Mouse (Mus musculus) right cerebral cortex, postnatal 10 days (tissue): ENCODE measurements around the gene Cox7a2.

ENCODE experiments used
- DNase-seq, 2 experiments: peaks; one replicate each; pipeline ENCODE4 v3.0.0; 2021; ENCODE audit warnings: low spot score in 2 of 2

Cox7a2 gene

DNA sequence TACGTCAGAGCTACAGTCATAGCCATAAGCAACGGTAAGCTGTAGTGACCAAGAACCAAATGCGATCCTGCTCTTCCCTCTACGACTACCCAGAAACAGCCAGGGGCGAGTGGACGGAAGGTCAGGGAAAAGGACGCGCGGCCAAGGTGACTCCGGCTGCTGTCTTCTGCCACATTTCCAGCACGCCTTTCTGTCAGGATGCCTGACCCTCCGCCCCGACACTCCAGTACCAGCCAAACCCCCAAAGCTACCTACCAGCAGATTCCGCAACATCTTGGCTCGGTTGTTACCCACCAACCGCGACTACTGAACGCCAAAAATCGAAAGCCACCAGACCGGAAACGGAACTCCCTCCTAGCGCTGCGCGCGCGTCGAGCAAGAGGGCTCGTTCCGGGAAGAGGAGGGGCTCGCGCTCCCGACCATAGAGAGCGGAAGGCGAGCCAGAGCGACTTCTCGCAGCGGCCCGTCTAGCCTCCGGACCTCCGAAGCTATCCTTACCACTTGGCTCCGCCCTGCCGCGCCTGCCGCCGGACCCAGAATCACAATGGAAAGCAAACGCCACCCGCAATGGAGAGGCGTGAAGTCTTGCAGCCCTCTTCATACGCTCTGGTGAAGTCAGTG lies at the start of gene Cox7a2:
Gene Cox7a2 (minus strand): TSS at position 494 of the 621 bp plus-strand sequence.
- DNase-seq = peak; percentile 96

DNA sequence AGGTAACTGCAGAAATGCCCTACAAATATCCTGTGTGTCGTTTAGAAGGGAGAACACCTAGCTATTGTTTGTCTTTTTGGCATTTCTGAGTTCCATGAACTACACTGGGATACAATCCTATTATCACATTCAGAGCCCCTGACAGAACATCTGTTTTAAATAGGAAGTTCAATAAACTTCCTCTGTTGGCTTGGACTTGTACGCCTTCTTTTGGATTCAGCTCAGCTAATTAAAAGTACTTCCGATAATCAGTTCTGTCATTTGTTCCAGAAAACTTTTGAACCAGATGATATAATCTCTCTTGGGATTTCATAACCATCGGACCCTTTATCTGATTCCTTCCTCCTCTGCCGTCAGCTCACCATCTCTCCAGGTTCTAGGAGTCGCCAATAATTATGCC lies 49.7 kb upstream of the Cox7a2 start:
- DNase-seq = no peak

DNA sequence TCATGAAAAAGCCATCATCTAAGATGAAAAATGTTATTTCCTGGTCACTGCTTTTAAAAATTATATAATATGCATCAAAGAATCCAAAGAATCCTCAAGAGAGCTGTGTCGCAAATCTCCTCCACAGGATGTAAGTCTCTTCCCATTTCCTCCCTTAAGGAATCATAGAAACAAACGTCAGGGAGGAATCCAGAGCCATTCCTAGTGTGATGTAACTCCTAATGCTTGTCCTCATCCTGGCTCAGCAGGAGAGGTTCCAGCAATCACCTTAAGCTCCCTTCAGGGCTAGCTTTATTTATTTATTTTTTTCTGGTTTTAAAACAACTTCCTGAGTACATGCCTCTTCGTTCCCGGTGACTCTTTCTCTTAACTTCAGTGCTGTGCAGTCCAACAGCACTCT lies 47.5 kb upstream of the Cox7a2 start:
- no peak for DNase-seq

DNA sequence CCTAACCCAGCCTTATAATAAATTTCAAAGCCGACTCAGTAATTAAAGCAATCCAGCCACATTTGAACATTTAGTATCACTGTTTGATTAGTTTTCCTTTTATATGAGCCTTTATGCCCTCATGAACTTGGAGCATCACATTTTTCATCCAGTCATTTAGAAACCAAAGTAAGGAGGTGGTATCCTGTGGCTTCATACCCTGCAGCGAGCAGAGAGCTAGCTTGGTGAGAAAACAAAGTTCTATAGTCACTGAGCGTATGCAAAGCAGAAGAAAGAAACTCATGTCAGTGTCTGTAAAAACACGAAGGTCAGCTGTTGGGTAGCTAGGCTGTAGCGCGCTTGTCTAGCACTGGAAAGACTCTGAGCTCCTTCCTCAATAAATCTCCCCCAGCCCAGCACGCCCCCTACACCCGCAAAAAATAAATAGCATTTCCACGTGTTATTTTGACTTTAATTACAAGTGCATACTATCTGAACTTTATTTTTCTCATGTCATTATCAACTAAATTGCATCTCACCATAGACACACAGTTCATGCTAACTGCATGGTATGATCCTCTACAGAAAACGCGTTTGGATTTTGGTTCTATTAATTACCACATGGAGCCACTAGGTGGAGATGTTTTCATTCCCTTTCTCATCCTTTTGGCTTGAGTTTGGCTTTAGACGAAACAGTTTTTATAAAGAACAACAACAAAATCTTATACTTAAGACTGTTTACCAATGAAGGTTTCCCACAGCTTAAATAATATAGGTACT lies 46.8 kb upstream of the Cox7a2 start:
- DNase-seq = no peak

DNA sequence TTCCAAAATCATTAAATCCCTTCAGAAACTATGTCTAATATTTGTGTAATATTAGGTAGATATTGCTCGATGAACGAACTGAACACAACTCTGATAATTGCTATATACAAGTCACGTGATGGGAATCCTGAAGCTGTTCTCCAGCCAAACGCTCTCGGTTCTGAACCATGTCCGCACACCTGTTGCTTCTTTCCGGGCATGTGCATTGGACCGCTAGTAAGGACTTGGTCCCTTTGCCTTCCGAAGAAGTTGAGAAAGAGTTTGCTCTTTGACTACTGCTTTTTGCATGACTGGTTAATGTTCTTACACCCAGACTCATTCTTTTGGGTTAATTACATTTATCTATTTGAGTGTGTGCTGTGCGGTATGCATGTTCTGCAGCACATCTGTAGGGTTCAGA lies 45.7 kb upstream of the Cox7a2 start:
- no peak for DNase-seq

DNA sequence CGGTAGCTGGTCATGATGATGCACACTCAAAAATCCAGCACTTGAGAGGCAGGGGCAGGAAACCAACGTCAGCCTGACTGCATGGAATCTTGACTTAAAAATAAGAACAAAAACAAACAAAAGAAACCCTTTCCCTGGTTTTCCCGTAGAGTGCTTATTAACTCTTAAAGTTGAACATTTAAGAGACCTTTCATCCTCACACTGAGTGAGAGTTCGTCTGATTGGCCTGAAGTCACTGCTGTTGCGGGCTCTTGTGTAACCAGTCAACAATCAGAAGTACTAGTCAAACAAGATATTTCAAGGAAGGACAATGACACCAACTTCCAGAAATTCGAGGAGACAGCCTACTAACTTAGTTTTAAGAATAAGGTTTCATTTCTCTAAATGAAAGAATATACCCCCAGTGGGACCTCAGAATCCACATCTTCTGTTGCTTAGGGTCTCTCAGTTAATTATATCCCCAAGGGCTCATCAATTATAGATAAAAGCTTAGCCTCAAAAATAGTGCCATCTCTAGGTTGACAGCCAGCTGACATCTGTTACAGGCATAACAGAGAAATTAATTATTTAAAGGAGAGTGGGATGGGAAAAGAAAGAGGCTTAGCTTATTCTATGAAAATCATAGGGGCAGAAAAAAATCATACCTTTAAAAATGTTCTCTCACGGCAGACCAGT lies 36.9 kb upstream of the Cox7a2 start:
- DNase-seq = no peak

DNA sequence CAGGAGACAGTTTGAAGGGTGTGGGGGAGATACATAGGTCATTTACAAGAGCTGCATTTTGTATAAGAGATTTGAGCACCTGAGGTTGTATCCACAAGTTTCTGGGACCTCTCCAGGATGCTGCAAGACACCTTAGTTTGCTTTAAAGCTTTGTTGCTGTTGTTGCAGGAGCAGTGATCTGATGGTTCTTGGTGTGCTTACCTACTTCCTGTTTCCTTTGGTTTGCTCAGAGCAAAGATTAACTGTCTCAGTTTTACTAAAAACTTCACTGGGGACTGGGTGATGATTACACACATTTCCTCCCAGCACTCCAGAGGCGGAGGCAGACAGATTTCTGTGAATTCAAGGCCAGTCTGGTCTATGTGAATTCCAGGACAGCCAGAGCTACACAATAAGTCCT lies 35.4 kb upstream of the Cox7a2 start:
- no peak for DNase-seq

DNA sequence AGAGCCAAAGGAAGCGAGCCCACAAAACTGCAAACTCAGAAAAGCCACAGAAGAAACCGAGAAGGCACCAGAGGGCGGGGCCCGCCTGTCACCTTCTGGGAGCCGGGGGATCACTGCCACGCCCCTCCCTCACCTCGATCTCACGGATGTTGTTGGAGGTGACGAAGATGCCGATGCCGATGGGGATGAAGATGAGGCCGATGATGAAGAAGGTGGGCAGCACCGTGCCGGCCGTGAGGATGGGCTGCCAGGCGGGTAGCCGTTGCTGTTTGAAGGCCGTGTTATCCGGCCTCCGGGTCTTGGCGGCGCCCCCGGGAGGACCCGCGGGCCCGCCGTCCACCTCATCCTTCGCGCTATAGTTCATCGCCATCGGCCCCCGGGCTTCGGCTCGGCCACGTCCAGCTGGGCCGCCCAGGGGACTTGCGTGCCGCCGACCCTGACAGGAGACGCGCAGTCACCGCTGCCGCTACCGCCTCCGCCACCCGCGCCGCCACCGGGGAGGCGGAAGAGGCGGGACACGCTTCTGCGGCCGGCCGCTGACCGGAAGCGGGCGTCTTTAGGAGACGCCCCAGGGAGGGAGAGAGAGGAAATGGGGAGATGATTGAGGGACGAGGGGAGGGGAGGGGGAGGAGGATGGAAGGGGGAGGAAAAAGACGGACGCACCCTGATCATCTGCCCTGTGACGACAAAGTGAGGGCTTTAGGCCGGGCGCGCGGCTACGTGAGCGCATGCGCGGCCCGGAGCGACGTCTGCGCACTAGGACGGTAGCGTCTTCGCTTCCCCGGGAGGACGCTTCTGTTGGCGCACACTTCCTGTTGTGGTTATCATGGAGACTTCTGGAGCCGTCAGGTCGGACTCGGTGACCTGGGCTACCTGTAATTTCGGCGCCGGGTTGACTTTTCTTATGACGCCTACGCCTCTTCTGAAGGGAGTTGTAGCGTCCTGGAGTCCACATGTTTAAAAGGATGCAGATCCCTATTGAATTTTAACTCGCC lies 33.5 kb upstream of the Cox7a2 start, which contains the start of gene Tmem30a:
Gene Tmem30a (minus strand): TSS at position 667 of the 995 bp plus-strand sequence.
- DNase-seq = peak; percentile 97 to 98

DNA sequence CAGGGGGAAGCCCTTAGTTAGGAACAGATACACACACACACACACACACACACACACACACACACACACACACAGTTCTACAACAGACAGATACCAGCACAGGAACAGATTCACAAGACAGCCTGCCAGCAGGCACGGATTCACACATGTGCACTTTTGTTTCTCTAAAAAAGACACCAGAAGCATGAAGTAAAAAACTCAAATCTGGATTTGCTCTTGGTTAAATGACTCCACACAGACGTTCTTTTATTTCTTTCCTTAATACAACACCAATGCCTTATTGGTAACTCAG lies 26.1 kb upstream of the Cox7a2 start:
- peak; percentile 67 to 78 for DNase-seq

DNA sequence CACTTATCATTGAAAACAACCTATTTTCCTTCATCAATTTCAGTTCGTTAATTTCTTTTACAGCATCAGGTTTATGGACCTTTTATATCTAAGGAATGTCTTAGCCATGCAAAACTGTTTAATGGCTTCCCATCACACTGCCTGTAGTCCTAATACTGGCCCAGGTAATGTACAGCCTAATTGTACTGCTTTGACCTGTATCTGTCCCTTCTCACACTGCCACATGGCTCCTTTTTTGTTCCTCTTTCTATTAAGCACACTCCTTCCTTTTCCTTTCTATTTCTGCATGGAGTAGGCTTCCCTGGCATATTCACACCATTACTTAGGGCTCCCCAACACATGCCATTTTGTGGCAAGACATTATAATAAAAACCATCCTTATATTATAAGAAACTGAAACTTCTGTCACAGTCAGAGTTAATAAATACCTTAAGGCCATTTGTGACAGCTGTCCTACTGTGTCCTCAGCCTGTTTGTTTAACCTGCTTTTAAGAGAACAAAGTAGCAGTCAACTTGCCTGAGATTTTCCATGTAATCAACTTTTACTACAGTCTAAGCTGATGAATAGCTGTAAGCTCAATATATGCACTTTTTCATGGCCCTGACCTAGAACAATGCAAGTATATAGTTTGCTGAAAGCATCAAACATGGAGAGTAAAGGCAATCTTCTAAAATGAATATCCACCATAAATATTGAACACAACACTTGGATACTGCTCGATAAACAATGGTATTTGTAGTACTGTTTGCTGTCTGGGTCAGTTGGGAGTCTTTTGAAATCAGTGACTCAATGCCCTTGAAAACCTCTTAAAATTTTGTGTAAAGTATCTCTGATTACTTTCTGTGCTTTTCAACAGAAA lies 25.5 kb upstream of the Cox7a2 start:
- no peak for DNase-seq

DNA sequence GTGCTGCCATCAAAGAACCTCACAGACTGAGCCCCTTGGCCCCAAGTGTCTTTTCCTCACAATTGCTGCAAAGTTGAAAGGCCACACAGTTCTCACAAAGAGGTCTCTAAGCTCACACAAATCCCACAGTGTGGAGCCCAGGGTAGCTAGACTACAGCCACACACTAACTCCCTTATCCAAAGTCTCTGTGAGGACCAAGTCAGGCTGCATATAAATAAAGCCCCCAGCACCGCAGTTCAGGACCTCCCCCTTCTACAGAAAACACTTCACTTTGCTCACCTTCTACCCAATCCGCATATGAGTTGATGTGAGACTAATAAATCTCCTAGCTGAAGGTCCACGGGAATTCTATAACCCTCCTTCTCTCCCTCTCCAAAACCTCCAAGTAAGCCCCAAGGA lies 24.8 kb upstream of the Cox7a2 start:
- no peak for DNase-seq

DNA sequence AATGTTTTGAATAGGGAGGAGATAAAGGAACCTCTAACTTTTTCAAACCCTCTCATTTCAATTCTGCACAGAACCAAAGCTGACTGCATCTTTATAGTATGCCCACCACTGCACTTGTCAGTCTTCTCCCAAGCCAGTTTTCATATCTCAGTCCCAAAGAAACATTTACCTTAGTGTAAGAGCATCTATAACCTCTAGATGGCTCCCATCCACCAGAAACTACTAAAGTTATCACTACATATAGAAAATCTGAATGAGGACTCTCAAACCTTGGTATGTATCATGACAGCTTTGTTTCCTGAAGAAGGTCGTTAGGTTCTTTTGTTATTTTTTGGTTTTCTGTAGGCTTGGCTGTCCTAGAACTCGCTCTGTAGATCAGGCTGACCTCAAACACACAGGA lies 19.7 kb upstream of the Cox7a2 start:
- no peak for DNase-seq

DNA sequence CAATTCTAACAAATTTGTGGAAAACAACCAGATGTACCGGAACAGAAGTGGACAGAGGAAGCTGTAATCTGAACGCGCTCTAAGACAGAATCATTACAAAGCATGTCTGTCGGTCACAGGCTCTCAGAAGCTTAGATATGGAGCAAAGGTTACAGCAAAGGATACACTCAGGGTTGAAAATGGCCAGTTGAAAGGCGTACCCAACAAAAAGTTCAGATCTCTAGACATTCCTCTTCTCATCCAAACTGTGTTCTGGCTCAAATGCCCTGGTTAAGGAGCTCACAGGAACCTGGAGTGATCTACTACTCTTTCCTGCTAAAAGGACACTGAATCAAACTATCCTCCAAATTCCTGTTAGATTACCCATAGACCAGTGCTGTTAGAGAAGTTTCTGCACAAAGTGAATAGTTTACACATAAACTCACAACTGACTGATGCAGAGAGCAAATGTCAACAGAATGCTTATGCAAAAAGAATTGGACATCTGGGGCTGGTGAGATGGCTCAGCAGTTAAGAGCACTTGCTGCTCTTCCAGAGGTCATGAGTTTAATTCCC lies 7.4 kb upstream of the Cox7a2 start:
- DNase-seq = no peak

DNA sequence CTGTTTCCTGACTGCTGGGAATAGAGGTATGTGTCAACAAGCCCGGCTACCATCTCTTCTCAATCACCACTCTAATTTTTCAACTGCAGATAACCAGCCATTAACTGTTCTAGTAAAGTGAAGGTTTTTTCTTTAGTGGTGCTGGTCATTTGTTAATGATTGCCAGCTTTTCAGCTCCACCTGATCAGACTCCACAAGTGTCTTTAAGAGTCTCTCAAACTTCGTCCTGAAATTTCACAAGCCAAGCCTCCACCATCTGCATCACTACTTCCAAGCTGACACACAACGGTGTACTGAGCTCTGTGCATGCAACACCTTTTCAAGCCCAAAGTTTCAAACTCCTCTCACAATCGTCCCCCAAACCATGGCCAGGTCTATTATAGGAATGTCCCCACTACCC lies 5.7 kb upstream of the Cox7a2 start:
- DNase-seq = no peak

DNA sequence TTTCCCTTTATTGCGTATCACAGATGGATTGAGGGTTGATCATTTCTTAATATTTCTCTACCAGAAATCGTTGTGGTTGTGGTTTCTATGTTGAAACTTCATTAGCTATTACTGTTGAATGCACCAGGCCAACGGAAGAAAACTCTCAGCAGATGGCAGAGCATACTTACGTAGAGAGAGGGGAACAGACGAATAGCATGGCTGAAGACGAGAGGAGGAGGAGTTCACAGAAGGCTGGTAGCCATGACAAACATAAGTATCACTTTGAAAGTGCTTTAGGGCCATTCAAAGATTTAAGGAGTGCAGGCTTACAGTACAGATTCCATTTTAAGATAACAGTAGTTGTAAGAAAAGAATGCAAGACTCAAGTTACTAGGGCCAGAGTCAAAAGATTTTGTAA lies 2.8 kb upstream of the Cox7a2 start:
- DNase-seq = no peak

DNA sequence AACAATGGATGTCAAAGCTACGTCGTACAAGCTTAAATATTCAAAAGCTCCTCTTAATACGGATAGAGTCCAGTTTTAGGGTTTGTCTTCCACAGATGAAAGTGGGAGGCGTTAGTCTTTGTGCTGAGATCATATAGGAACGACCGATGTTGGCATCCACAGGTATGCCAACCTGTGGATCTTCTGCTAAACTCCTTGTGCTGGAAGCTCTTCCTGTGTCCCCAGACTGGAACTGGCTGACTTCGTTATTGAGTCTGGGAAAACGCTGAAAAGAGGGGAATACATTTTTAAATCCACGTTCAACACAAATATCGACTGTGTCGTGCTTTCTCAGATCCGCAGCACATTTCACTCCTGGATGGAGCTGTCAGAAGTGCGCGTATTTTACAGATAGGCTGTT lies 398 bp upstream of the Cox7a2 start:
- peak; percentile 24 to 38 for DNase-seq

DNA sequence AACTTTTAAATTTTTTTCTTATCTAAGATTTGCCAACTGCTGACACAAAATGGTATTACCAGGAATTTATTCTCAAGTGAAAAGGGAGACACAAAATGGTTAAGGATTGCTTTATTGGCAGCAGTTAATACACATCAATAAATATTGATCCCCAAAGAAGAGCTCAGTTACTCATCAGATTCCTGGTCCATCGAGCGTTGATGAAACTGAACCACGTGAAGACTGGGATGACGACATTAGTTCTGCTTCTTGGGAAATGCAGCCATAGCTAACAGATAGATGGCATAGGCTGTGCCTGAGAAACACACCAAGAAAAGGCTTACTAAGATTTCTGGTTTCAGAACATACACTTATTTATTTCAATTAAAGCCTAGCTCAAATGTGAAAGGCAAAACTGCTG lies 4.4 kb downstream of the Cox7a2 start:
- DNase-seq = no peak

DNA sequence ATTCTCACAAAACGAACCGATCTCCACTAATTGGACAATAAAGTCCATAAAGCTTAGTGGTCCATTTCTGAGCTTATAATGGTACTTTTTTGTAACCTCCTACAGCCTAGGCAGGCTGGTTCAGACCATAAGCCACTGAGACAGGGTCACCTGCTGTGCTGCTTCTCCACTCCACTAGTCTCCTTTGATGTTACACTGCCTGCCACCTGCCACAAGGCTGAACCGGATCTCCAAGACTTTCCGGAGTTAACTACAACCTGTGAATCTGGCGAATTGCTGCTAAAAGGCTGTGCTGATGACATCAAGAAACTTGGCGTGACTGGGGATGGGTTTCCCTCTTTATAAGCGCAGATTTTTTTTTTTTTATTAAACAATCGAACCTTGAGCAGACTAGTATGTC lies 7.8 kb downstream of the Cox7a2 start:
- no peak for DNase-seq

DNA sequence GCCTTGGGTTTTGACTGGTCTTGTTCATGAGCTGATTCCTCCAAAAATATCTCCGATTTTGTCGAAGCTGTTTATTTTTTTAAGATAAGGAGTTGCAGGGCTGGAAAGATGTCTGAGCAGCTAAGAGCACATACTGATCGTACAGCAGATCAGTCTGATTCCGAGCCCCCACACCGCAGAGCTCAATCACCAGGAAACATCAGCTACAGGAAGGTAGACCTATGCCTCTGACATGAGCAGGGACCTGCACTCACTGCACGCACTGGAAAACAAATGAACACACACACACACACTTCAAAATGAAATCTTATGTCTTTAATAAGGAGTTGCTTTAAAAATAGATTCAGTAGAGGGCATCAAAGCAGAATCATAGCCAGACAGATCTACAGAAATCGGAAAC lies 9.0 kb downstream of the Cox7a2 start:
- no peak for DNase-seq

DNA sequence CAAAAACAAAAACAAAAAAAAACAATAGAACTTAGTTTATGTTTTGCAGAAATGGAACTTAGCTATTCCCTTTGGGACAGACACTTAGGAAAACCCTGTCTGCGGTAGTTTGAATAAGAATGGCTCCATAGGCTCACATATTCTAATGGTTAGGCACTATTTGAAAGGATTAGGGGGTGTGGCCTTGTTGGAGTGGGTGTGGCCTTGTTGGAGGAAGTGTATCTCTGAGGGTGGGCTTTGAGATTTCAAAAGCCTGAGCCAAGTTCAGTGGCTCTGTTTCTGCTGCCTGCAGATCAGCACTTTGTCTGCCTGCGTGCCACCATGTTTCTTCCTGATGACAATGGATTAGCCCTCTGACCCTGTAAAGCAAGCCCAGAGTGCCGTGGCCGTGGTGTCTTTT lies 14.6 kb downstream of the Cox7a2 start:
- DNase-seq = no peak

DNA sequence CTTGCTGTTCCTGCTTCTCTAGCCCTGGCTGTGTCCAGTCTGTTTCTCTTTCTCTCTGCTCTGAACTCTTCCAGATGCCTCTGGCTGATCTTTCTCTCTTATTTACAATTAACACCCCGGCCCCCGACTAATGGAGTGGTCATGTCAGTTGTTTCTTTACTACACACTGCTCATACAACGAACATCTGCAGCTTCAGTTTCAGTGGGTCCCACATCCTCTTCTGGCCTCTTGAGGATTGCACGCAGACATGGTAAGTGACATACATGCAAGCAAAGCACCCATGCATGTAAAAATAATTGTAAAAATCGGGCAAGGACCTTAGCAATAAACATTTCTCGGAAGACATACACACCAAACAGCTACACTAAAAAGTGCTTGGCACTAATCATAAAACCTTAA lies 24.1 kb downstream of the Cox7a2 start:
- no peak for DNase-seq
